Mouse (Mus musculus) spleen, adult 2 months (tissue): ENCODE data around the gene G430095P16Rik.

Source experiments
- CTCF ChIP-seq: fragments of 200-500 bp; IDR thresholded peaks from 2 replicates; pipeline ENCODE4 v1.5.1; 2011; ENCODE audit warnings: mild to moderate bottlenecking, inconsistent platforms; ENCODE audit not compliant: insufficient read depth, insufficient read length, insufficient replicate concordance; ENCODE audit errors: extremely low read depth
- POLR2A ChIP-seq: fragments of 200-500 bp; IDR thresholded peaks from 2 replicates; pipeline ENCODE4 v1.6.1; 2011; ENCODE audit warnings: low read depth, low read length, inconsistent platforms

GRCm38 (mm10) chr8:84708071-84708541 is 14.7 kb upstream of the G430095P16Rik start:
- TF ChIP-seq CTCF (no peak), POLR2A (no peak)
